Mouse (Mus musculus): ENCODE measurements around the gene Fnbp1. TPM values are rescaled to one million over a fixed set of nuclear protein-coding genes. Genes with fewer than 3 reads are reported as not detected.
"Not testable (repeated sequence)": the region's sequence is repeated elsewhere in the genome, so short reads cannot be mapped to it uniquely, and the experiment has no call there.

The Fnbp1 gene
- polyA plus RNA-seq, 1 experiment from 2014 or later: 33.2 TPM

GRCm38 (mm10) chr2:31172536-31172935 is 30.7 kb upstream of the Fnbp1 start:
- Histone ChIP-seq H3K27me3 (ENCODE audit: control insufficient read depth, insufficient read depth, low read depth, low read length) (no peaks in the 10 kb centered on the region), H3K9ac (ENCODE audit: low read depth, low read length) (no peak overlapping the region), H3K4me2 (ENCODE audit: low read length) (no peak overlapping the region), H3K36me3 (ENCODE audit: control insufficient read depth, insufficient read depth, low read length) (peaks cover 47% of the 10 kb centered on the region), H3K4me1 (ENCODE audit: control insufficient read depth, insufficient read depth, low read length) (no peaks in the 10 kb centered on the region), H3K27ac (ENCODE audit: low read length) (no peak overlapping the region), H3K9me3 (replicated peaks; ENCODE audit: control insufficient read depth, low read length, poor library complexity, severe bottlenecking) (no peaks in the 10 kb centered on the region), H3K4me3 (ENCODE audit: low read depth, low read length) (no peak overlapping the region)
- WGBS: 96% methylated on average over 5 of the region's 5 CpGs
- no peak for ATAC-seq

GRCm38 (mm10) chr2:31172001-31172400 is 30.2 kb upstream of the Fnbp1 start:
- Histone ChIP-seq H3K36me3 (ENCODE audit: control insufficient read depth, insufficient read depth, low read length) (peaks cover 42% of the 10 kb centered on the region), H3K9me3 (replicated peaks; ENCODE audit: control insufficient read depth, low read length, poor library complexity, severe bottlenecking) (no peaks in the 10 kb centered on the region), H3K4me1 (ENCODE audit: control insufficient read depth, insufficient read depth, low read length) (no peaks in the 10 kb centered on the region), H3K4me2 (ENCODE audit: low read length) (no peak overlapping the region), H3K27me3 (ENCODE audit: control insufficient read depth, insufficient read depth, low read depth, low read length) (no peaks in the 10 kb centered on the region), H3K4me3 (ENCODE audit: low read depth, low read length) (no peak overlapping the region), H3K9ac (ENCODE audit: low read depth, low read length) (no peak overlapping the region), H3K27ac (ENCODE audit: low read length) (no peak overlapping the region)
- ATAC-seq: no peak
- WGBS: 86% methylated on average over 5 of the region's 5 CpGs

- H3K4me3 ChIP-seq (ENCODE audit: low read depth, low read length): no peak overlapping the region
- no peak overlapping the region for H3K9ac ChIP-seq (ENCODE audit: low read depth, low read length)
- H3K27me3 ChIP-seq (ENCODE audit: control insufficient read depth, insufficient read depth, low read depth, low read length): no peaks in the 10 kb centered on the region
- ATAC-seq: no peak
- peaks cover 32% of the 10 kb centered on the region for H3K36me3 ChIP-seq (ENCODE audit: control insufficient read depth, insufficient read depth, low read length)
- H3K4me1 ChIP-seq (ENCODE audit: control insufficient read depth, insufficient read depth, low read length): no peaks in the 10 kb centered on the region; the same call in 1 of the 2 replicates
- H3K27ac ChIP-seq (ENCODE audit: low read length): no peak overlapping the region
- no peak overlapping the region for H3K4me2 ChIP-seq (ENCODE audit: low read length)
- 93% methylated on average over 6 of the region's 6 CpGs for WGBS
- H3K9me3 ChIP-seq (replicated peaks; ENCODE audit: control insufficient read depth, low read length, poor library complexity, severe bottlenecking): no peaks in the 10 kb centered on the region
Observed at GRCm38 (mm10) chr2:31170164-31170563, 28.4 kb upstream of the Fnbp1 start.

- Histone ChIP-seq H3K4me1 (ENCODE audit: control insufficient read depth, insufficient read depth, low read length) (no peaks in the 10 kb centered on the region; the same call in 1 of the 2 replicates), H3K27ac (ENCODE audit: low read length) (no peak overlapping the region), H3K4me3 (ENCODE audit: low read depth, low read length) (no peak overlapping the region), H3K9me3 (replicated peaks; ENCODE audit: control insufficient read depth, low read length, poor library complexity, severe bottlenecking) (no peaks in the 10 kb centered on the region), H3K4me2 (ENCODE audit: low read length) (no peak overlapping the region), H3K36me3 (ENCODE audit: control insufficient read depth, insufficient read depth, low read length) (peaks cover 28% of the 10 kb centered on the region), H3K27me3 (ENCODE audit: control insufficient read depth, insufficient read depth, low read depth, low read length) (no peaks in the 10 kb centered on the region), H3K9ac (ENCODE audit: low read depth, low read length) (no peak overlapping the region)
- WGBS: 93% methylated on average over 10 of the region's 10 CpGs
- no peak for ATAC-seq
Observed at GRCm38 (mm10) chr2:31169001-31169400, 27.2 kb upstream of the Fnbp1 start.

GRCm38 (mm10) chr2:31167571-31167970 is 25.8 kb upstream of the Fnbp1 start:
- not testable (repeated sequence) for H3K4me1 ChIP-seq (ENCODE audit: control insufficient read depth, insufficient read depth, low read length); H3K9ac ChIP-seq (ENCODE audit: low read depth, low read length); H3K27ac ChIP-seq (ENCODE audit: low read length); ATAC-seq; H3K4me3 ChIP-seq (ENCODE audit: low read depth, low read length); H3K27me3 ChIP-seq (ENCODE audit: control insufficient read depth, insufficient read depth, low read depth, low read length); H3K4me2 ChIP-seq (ENCODE audit: low read length); H3K9me3 ChIP-seq (replicated peaks; ENCODE audit: control insufficient read depth, low read length, poor library complexity, severe bottlenecking)
- peaks cover 18% of the 10 kb centered on the region; the same call in 1 of the 2 replicates for H3K36me3 ChIP-seq (ENCODE audit: control insufficient read depth, insufficient read depth, low read length)
- WGBS: 92% methylated on average over 2 of the region's 2 CpGs

- Histone ChIP-seq H3K4me1 (ENCODE audit: control insufficient read depth, insufficient read depth, low read length) (no peaks in the 10 kb centered on the region; the same call in 1 of the 2 replicates), H3K4me2 (ENCODE audit: low read length) (no peak overlapping the region), H3K9ac (ENCODE audit: low read depth, low read length) (no peak overlapping the region), H3K9me3 (replicated peaks; ENCODE audit: control insufficient read depth, low read length, poor library complexity, severe bottlenecking) (no peaks in the 10 kb centered on the region), H3K36me3 (ENCODE audit: control insufficient read depth, insufficient read depth, low read length) (peaks cover 11% of the 10 kb centered on the region; the same call in 1 of the 2 replicates), H3K27me3 (ENCODE audit: control insufficient read depth, insufficient read depth, low read depth, low read length) (no peaks in the 10 kb centered on the region), H3K4me3 (ENCODE audit: low read depth, low read length) (no peak overlapping the region), H3K27ac (ENCODE audit: low read length) (no peak overlapping the region)
- ATAC-seq: no peak
- WGBS: 79% methylated on average over 4 of the region's 4 CpGs
Observed at GRCm38 (mm10) chr2:31165529-31165928, 23.7 kb upstream of the Fnbp1 start.

- Histone ChIP-seq H3K9me3 (replicated peaks; ENCODE audit: control insufficient read depth, low read length, poor library complexity, severe bottlenecking) (no peaks in the 10 kb centered on the region), H3K4me3 (ENCODE audit: low read depth, low read length) (no peak overlapping the region), H3K27me3 (ENCODE audit: control insufficient read depth, insufficient read depth, low read depth, low read length) (no peaks in the 10 kb centered on the region), H3K9ac (ENCODE audit: low read depth, low read length) (no peak overlapping the region), H3K36me3 (ENCODE audit: control insufficient read depth, insufficient read depth, low read length) (peaks cover 9% of the 10 kb centered on the region; the same call in 1 of the 2 replicates), H3K27ac (ENCODE audit: low read length) (no peak overlapping the region), H3K4me2 (ENCODE audit: low read length) (no peak overlapping the region), H3K4me1 (ENCODE audit: control insufficient read depth, insufficient read depth, low read length) (no peaks in the 10 kb centered on the region; the same call in 1 of the 2 replicates)
- no peak for ATAC-seq
- 52% methylated on average over 5 of the region's 5 CpGs for WGBS
Observed at GRCm38 (mm10) chr2:31164841-31165455, 23.1 kb upstream of the Fnbp1 start.

- Histone ChIP-seq H3K36me3 (ENCODE audit: control insufficient read depth, insufficient read depth, low read length) (peaks cover 2% of the 10 kb centered on the region; the same call in 1 of the 2 replicates), H3K9me3 (replicated peaks; ENCODE audit: control insufficient read depth, low read length, poor library complexity, severe bottlenecking) (no peaks in the 10 kb centered on the region), H3K4me2 (ENCODE audit: low read length) (no peak overlapping the region), H3K27ac (ENCODE audit: low read length) (no peak overlapping the region), H3K4me3 (ENCODE audit: low read depth, low read length) (no peak overlapping the region), H3K4me1 (ENCODE audit: control insufficient read depth, insufficient read depth, low read length) (no peaks in the 10 kb centered on the region; the same call in 1 of the 2 replicates), H3K9ac (ENCODE audit: low read depth, low read length) (no peak overlapping the region), H3K27me3 (ENCODE audit: control insufficient read depth, insufficient read depth, low read depth, low read length) (no peaks in the 10 kb centered on the region)
- no peak for ATAC-seq
- WGBS: 80% methylated on average over 11 of the region's 11 CpGs
Observed at GRCm38 (mm10) chr2:31163361-31164118, 21.7 kb upstream of the Fnbp1 start.

- WGBS: 93% methylated on average over 4 of the region's 4 CpGs
- Histone ChIP-seq H3K9me3 (replicated peaks; ENCODE audit: control insufficient read depth, low read length, poor library complexity, severe bottlenecking) (no peaks in the 10 kb centered on the region), H3K27me3 (ENCODE audit: control insufficient read depth, insufficient read depth, low read depth, low read length) (no peaks in the 10 kb centered on the region), H3K4me2 (ENCODE audit: low read length) (no peak overlapping the region), H3K27ac (ENCODE audit: low read length) (no peak overlapping the region), H3K4me1 (ENCODE audit: control insufficient read depth, insufficient read depth, low read length) (peaks cover 3% of the 10 kb centered on the region; the same call in 1 of the 2 replicates), H3K9ac (ENCODE audit: low read depth, low read length) (no peak overlapping the region), H3K4me3 (ENCODE audit: low read depth, low read length) (no peak overlapping the region), H3K36me3 (ENCODE audit: control insufficient read depth, insufficient read depth, low read length) (no peaks in the 10 kb centered on the region)
- ATAC-seq: no peak
Observed at GRCm38 (mm10) chr2:31161620-31162019, 19.8 kb upstream of the Fnbp1 start.
